Mouse (Mus musculus): Measurements from ENCODE around the gene Trmt10c. TPM values are rescaled to one million over a fixed set of nuclear protein-coding genes. Genes with fewer than 3 reads are reported as not detected.
A peak's percentile ranks its signal among the peaks of the same experiment; 100 is the strongest.
"Not testable (repeated sequence)": the region's sequence is repeated elsewhere in the genome, so short reads cannot be mapped to it uniquely, and the experiment has no call there.

Gene Trmt10c
- total RNA-seq, 4 experiments from 2014 or later, result 7.8 to 10.6 (median 10.1) TPM

DNA sequence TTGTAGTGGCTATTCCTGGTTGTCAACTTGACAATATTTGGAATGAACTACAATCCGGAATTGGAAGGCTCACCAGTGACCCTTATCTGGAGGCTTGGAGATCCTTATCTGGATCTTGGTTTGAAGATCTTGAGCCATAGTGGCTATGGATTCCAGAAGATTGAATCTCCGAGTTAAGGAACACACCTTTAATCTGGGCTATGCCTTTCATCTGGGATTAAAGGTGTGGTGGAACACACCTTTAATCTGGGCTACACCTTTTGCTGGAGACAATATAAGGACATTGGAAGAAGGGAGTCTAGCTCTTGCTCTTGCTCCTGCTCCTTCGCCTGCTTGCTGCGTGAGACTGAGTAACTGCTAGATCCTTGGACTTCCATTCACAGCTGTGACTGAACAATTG is 10.4 kb upstream of the Trmt10c start, which contains the start of gene Senp7:
Gene Senp7, plus strand, starts transcription at position 301 of the 400 bp plus-strand sequence.
- not testable (repeated sequence) for DNase-seq (ENCODE audit: low spot score in 2 of 2)

DNA sequence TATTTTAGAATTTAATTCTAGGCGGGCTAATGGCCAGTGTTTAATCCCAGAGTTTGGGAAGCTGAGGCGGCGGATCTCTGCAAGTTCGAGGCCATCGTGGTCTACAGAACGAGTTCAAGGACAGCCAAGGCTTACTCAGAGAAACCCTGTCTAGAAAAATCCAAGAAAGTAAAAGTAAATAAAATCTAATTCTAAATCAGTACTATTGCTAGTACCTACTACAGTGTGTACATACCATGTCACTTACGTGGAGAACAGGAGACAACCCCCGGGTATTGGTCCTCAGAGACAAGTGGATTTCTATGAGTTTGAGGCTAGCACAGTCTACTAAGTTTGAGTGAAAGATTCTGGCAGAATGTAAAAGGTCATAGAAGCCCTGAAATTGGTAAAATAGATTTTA is 471 bp upstream of the Trmt10c start:
- DNase-seq (ENCODE audit: low spot score in 2 of 2), result no peak

DNA sequence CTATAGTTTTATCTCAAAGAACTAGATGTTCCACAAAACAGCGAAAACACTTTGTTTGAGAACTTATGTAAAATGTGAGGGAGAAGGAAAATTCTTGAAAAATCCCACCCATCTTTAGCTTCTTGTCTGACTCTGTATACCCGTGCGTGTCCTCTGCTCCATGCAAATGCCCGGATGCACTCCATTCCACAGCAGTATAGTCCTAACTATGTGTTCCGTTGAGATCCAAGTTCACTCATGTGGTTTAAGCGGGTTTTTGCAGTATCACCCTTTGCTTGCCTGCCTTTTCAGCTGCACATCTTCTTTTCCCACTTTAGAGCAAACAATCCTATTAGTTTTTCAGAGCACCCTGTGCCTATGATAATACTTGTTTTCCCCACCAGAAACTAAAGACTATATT is 1.1 kb downstream of the Trmt10c start:
- no peak for DNase-seq (ENCODE audit: low spot score in 2 of 2)

- no peak for DNase-seq (ENCODE audit: low spot score in 2 of 2)
Measured at GRCm38 (mm10) chr16:56034566-56034965, 3.1 kb downstream of the Trmt10c start.

- DNase-seq (ENCODE audit: low spot score in 2 of 2), result peak; percentile 96 to 97
Measured at GRCm38 (mm10) chr16:56029661-56030082, 7.9 kb downstream of the Trmt10c start, which contains the start of gene Pcnp. Pcnp (minus strand) TSS chr16:56029739.

DNA sequence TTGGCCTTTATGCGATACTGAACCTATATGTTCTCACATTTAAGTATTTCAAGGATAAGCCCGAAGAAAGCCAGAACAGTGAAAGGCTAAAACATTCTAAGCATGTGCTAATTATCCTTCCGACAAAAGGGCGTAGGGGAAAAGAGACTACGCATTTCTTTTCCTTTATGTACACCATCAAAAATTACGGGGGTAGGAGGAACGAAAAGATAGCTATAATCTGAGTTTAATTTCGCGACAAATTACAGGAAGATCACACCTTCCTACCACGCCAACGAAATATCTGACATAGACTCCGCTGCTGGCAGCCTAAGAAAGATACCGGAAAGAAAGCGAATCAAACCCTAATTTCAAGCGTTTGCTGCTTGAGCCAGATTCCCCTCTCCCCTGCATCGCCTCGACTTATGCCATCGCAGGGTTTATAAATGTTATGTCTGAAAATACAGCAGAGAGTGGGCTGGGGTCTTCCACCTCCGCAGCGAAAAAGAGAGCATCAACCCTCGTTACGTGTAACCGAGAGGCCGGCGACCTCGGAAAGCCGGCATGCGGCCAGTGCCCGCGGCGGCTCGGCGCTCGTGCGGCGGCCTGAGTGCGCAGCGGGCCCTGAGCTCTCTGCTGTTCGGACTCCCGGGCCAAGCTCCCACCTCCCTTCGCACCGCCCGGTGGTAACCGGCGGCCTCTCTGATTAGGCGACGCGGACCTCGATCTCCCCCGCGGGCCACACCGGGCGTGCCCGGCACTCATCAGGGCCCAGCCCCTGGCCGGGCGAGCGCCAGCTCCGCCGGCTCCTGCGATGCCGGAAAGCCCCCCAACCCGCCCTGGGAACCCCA is 8.7 kb downstream of the Trmt10c start:
- DNase-seq (ENCODE audit: low spot score in 2 of 2), result no peak

DNA sequence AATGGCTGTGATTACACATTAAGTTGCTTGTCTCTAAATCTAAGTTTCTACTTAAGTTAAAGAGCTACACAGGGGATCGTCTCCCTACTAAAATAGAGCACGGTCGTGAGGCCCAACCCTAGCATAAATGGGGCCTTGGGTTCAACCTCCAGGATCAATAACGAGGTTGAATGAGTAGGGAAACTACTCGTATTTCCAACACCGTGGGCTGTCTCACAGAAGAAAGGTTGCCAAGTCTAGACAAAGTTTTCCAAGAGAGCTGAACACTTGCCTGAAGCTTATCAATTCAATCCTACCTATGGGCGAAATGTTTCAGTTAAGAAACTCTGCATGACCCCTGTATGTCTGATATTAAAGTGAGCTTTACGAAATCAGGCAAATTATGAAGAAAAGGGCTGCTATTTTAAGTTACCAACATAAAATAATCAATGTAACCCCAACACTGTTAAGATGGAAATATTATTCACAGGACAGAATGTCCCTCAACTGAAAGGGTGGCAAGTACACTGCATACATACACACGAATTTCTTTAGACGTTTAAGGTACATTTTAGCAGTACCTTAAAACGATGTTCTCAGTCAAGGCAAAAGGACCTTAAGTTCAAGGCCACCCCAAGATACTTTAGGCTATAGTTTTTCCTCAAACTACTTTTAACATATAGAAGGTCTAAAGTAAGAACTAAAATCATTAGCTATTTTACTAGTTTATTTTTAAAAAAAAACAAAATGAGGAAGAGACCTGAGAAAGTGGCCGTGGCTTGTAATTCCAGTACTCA is 9.6 kb downstream of the Trmt10c start:
- DNase-seq (ENCODE audit: low spot score in 2 of 2), result no peak

- DNase-seq (ENCODE audit: low spot score in 2 of 2), result no peak
Measured at GRCm38 (mm10) chr16:56019660-56020059, 18.0 kb downstream of the Trmt10c start.

- DNase-seq (ENCODE audit: low spot score in 2 of 2), result no peak
Measured at GRCm38 (mm10) chr16:56014076-56014475, 23.5 kb downstream of the Trmt10c start.

- no peak for DNase-seq (ENCODE audit: low spot score in 2 of 2)
Measured at GRCm38 (mm10) chr16:56012789-56013743, 24.6 kb downstream of the Trmt10c start.

DNA sequence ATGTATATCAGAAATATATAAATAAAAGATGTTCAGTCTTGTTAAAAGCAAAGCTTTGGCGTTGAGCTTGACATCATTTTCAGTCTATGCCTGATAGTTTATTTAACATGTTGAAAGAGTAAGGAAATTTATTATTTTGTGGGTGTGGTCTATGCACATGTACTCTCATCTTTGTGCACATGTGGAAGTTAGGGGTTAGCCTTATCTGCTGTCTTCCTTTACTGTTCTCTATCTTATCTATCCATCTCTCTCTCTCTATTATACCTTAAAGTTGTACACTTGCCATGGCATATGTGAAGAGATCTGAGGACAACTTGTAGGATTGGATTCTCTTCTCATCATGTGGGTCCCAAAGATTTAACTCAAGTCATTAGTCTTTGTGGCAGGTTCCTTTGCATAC is 28.8 kb downstream of the Trmt10c start:
- DNase-seq (ENCODE audit: low spot score in 2 of 2), result no peak

- no peak for DNase-seq (ENCODE audit: low spot score in 2 of 2)
Measured at GRCm38 (mm10) chr16:56006798-56007197, 30.8 kb downstream of the Trmt10c start.

DNA sequence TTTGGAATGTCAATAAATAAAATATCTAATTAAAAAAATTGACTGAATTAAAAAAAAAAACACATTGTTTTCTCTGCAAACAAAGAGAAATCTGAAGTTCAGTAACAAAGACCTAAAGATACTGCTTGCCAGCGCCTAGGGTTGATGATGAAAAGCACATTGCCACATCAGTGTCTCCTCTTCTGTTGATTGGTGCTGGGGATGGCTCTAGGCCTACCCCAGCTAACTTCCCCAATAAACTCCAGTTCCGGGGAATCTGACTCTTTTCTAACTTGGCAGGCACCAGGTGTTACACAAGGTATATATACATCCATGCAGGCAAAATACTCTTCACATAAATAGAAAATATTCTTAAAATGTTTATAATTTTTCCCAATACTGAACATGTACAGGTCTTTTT is 43.4 kb downstream of the Trmt10c start:
- DNase-seq (ENCODE audit: low spot score in 2 of 2), result no peak

DNA sequence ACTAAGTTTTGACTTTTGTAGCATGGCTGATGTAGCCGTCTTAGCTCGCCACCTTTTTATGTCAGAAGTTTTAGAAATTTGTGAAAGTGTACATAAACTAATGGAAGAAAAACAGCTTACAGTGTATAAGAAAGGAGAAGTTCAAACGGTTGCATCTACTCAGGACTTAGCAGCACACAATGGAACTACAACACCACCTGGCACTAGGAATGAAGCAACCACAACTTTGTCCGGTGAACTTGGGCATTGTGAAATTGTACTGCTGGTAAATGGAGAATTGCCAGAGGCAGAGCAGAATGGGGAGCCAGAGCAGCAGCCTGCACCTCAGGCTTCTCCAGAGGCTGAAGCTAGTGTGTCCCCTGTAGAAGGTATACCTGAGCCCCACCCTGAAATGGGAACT is 47.3 kb downstream of the Trmt10c start:
- DNase-seq (ENCODE audit: low spot score in 2 of 2), result no peak

DNA sequence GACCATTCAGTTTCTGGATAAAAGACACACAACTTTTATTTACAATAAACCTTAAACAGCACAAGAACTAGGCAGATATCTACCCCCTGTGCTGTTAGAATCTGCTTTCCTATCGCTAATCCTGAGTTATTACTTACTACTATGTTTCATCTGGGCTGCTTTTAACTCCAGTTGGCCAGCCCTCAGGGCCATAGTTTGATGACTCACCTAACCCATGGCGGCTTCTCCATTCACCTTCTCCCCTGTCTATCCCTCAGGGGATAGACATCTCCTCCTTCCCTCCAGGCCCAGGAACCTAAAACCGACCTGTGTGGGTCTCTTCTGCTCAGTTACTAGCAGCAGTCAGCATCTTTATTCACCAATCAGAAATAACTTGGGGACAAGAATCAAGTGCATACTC is 51.6 kb downstream of the Trmt10c start:
- no peak for DNase-seq (ENCODE audit: low spot score in 2 of 2)

Small RNA genes within 50 kb of the gene (microRNA-seq; reads per million reads assigned to microRNA genes)
- 0 reads per million in 2 experiments for gene Gm24047

Other genes with a start within 250 kb of the Trmt10c start
- gene Nfkbiz, start 198.9 kb downstream of the Trmt10c start, total RNA-seq (2022), result 1 to 10 TPM; 6.2 to 7.2 (median 6.5) TPM
- gene Nxpe3, start 142.5 kb downstream of the Trmt10c start, total RNA-seq (2022), result 10 to 100 TPM; 12.6 to 13.0 (median 12.8) TPM
- gene Cep97, start 103.0 kb downstream of the Trmt10c start, total RNA-seq (2022), result 10 to 100 TPM; 16.4 to 21.1 (median 18.9) TPM
- 100 to 1,000 TPM; 327 to 441 (median 373) TPM for gene Rpl24, start 71.5 kb downstream of the Trmt10c start, total RNA-seq (2022)
- gene Zbtb11, start 63.9 kb downstream of the Trmt10c start, total RNA-seq (2022), result 10 to 100 TPM; 45.7 to 56.3 (median 50.5) TPM
- 100 to 1,000 TPM; 165 to 177 (median 172) TPM for gene Pcnp, start 8.1 kb downstream of the Trmt10c start, total RNA-seq (2022)
- gene Senp7, start 10.5 kb upstream of the Trmt10c start, total RNA-seq (2022), result 10 to 100 TPM; 46.4 to 57.0 (median 52.0) TPM
- 1 to 10 TPM in 2 of 4 experiments, under 1 TPM in 2; 0.48 to 1.6 (median 0.79) TPM for gene Impg2, start 166.5 kb upstream of the Trmt10c start, total RNA-seq (2022)

Data from layer of hippocampus, adult 8-10 months (tissue).